Comparison of ENCODE assay signal across 16 mouse cellular contexts in genomic region chr2:93084481-93084880, GRCm38 (mm10).
"Had no signal": no experiment of that assay in that cellular context is flagged by ENCODE, and none has a peak within 500 bp of the region (broad histone marks: within the 10 kb centered on the region; RNA-seq: fewer than 3 reads in every experiment).

No protein-coding gene starts in this region.

- ATAC-seq: intestine, embryonic 15.5 days; lung, postnatal 0 days; midbrain, embryonic 15.5 days had no signal

- H3K4me3 ChIP-seq: intestine, embryonic 15.5 days; limb, embryonic 13.5 days; liver, embryonic 15.5 days; midbrain, embryonic 15.5 days; neural tube, embryonic 12.5 days had no signal

- DNase-seq: kidney, adult 18-20 months; kidney, postnatal 10 days; kidney, postnatal 4 days; lung, adult 2 months; lung, postnatal 36 days; right cerebral cortex, postnatal 25 days; thymus, adult 18-20 months; thymus, postnatal 25 days had no signal

- H3K27ac ChIP-seq: hindbrain, postnatal 0 days; intestine, embryonic 15.5 days; limb, embryonic 13.5 days; liver, embryonic 15.5 days; midbrain, embryonic 15.5 days; neural tube, embryonic 12.5 days; stomach, postnatal 0 days had no signal
